Mouse (Mus musculus): ENCODE measurements around the gene Nectin1. TPM values are rescaled to one million over a fixed set of nuclear protein-coding genes. Genes with fewer than 3 reads are reported as not detected.

Nectin1 gene
- polyA plus RNA-seq, 1 experiment from 2014 or later = 1.0 TPM

- Histone ChIP-seq H3K36me3 (no peaks in the 10 kb centered on the region), H3K9ac (no peak overlapping the region), H3K27ac (no peak overlapping the region), H3K4me2 (no peak overlapping the region), H3K9me3 (replicated peaks) (no peaks in the 10 kb centered on the region), H3K4me3 (no peak overlapping the region), H3K4me1 (replicated peaks) (peaks cover 30% of the 10 kb centered on the region), H3K27me3 (0 out of 2 replicates have a peak, but pooled peaks cover 9% of the 10 kb centered on the region)
- no peak for ATAC-seq (replicated peaks; ENCODE audit: insufficient number of reproducible peaks, insufficient read depth, low FRiP score, low read depth)
- 71% methylated on average over 5 of the region's 5 CpGs for WGBS
Observed at GRCm38 (mm10) chr9:43754083-43754482, 10.3 kb downstream of the Nectin1 start.

GRCm38 (mm10) chr9:43754768-43755197, 11.0 kb downstream of the Nectin1 start:
- WGBS = 27% methylated on average over 9 of the region's 9 CpGs
- no peak overlapping the region for H3K9ac ChIP-seq
- peak; percentile 51; the same call in 1 of the 2 replicates for ATAC-seq (replicated peaks; ENCODE audit: insufficient number of reproducible peaks, insufficient read depth, low FRiP score, low read depth)
- H3K4me1 ChIP-seq (replicated peaks) = peaks cover 30% of the 10 kb centered on the region
- H3K4me2 ChIP-seq = peak overlapping the region; percentile 17
- H3K27me3 ChIP-seq = 0 out of 2 replicates have a peak, but pooled peaks cover 5% of the 10 kb centered on the region
- no peak overlapping the region for H3K27ac ChIP-seq
- no peaks in the 10 kb centered on the region for H3K9me3 ChIP-seq (replicated peaks)
- H3K4me3 ChIP-seq = no peak overlapping the region
- no peaks in the 10 kb centered on the region for H3K36me3 ChIP-seq

- H3K9ac ChIP-seq = no peak overlapping the region
- no peaks in the 10 kb centered on the region for H3K36me3 ChIP-seq
- ATAC-seq (replicated peaks; ENCODE audit: insufficient number of reproducible peaks, insufficient read depth, low FRiP score, low read depth) = no peak
- no peak overlapping the region for H3K4me2 ChIP-seq
- peaks cover 30% of the 10 kb centered on the region for H3K4me1 ChIP-seq (replicated peaks)
- no peaks in the 10 kb centered on the region for H3K9me3 ChIP-seq (replicated peaks)
- no peak overlapping the region for H3K27ac ChIP-seq
- H3K27me3 ChIP-seq = 0 out of 2 replicates have a peak, but pooled peaks cover 5% of the 10 kb centered on the region
- WGBS = 36% methylated on average over 4 of the region's 4 CpGs
- no peak overlapping the region for H3K4me3 ChIP-seq
Observed at GRCm38 (mm10) chr9:43755464-43755863, 11.7 kb downstream of the Nectin1 start.

GRCm38 (mm10) chr9:43755928-43756327, 12.1 kb downstream of the Nectin1 start:
- no peaks in the 10 kb centered on the region for H3K36me3 ChIP-seq
- 86% methylated on average over 2 of the region's 2 CpGs for WGBS
- no peak overlapping the region for H3K4me2 ChIP-seq
- no peak overlapping the region for H3K9ac ChIP-seq
- ATAC-seq (replicated peaks; ENCODE audit: insufficient number of reproducible peaks, insufficient read depth, low FRiP score, low read depth) = no peak
- 0 out of 2 replicates have a peak, but pooled peaks cover 4% of the 10 kb centered on the region for H3K27me3 ChIP-seq
- H3K4me3 ChIP-seq = no peak overlapping the region
- peaks cover 30% of the 10 kb centered on the region for H3K4me1 ChIP-seq (replicated peaks)
- H3K27ac ChIP-seq = no peak overlapping the region
- H3K9me3 ChIP-seq (replicated peaks) = no peaks in the 10 kb centered on the region

DNA sequence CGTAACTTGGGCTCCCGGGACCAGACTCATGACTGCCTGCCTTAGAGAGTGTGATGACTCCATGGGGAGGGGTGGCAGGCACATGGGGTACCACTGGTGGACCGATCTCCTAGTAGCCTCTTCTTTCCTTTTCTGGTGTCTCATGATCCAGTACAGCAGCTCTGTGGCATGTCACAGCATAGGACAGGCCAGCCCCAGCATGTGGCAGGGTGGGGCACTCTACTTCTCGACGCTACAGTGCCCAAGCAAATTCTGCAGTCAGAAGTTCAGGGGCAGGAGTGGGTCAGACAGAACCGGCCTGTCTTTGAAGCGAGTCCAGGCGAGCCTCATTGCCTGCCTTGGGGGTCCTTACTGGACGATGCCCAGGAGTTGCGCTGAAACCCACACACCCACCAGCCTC, 13.4 kb downstream of the Nectin1 start:
- Histone ChIP-seq H3K4me1 (replicated peaks) (peaks cover 32% of the 10 kb centered on the region), H3K9ac (no peak overlapping the region), H3K27ac (no peak overlapping the region), H3K4me2 (no peak overlapping the region), H3K27me3 (no peaks in the 10 kb centered on the region), H3K4me3 (no peak overlapping the region), H3K9me3 (replicated peaks) (no peaks in the 10 kb centered on the region), H3K36me3 (no peaks in the 10 kb centered on the region)
- 64% methylated on average over 10 of the region's 10 CpGs for WGBS
- no peak for ATAC-seq (replicated peaks; ENCODE audit: insufficient number of reproducible peaks, insufficient read depth, low FRiP score, low read depth)

DNA sequence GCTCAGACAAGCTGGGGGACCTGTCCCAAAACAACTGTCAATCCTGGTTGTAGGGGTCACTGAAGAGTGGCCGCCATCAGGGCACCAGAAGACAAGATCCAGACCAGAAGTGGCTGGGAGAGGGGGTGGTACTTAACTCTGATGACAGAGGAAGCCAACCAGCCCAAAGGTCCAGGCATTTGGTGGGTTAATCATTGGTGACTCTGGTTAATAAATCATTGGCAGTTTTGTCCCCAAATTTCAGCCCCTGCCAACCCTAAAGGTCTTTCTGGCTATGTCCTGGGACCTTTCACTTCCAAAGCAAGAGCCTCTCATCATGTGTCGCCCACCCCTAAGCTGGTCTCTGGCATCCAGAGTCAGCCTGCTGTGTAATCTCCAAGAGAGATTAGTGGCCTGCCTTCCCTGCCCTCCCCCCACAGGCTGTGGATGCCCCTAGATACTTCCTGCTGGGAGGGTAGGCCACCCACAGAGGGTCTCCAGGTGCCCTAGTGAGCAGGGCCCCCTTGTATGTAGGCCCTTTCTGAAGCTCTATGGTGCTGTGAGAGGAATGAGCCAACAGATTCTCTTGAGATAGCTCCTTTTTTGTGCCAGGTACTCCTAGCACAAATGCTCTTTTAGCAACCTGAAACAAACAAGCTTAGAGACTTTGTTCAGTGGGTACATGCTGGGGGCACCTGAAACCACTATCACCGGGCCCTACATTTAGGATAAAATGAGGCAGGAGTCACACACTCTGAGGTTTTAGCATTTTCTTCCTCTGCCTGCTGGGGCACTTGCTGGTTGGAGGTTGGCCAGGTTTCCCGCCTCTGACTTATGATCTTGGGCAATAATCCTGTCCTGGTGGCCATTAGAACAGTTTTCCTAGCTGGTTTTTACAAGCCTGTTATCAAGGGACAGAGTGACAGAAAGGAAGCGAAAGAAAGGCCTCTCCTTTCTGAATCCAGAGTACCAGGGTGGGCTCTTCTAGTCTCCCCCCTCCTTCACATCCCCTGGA, 14.5 kb downstream of the Nectin1 start:
- no peaks in the 10 kb centered on the region for H3K27me3 ChIP-seq
- no peak overlapping the region for H3K27ac ChIP-seq
- WGBS = 45% methylated on average over 5 of the region's 5 CpGs
- no peaks in the 10 kb centered on the region for H3K36me3 ChIP-seq
- H3K9ac ChIP-seq = no peak overlapping the region
- no peak for ATAC-seq (replicated peaks; ENCODE audit: insufficient number of reproducible peaks, insufficient read depth, low FRiP score, low read depth)
- H3K4me3 ChIP-seq = no peak overlapping the region
- peaks cover 32% of the 10 kb centered on the region for H3K4me1 ChIP-seq (replicated peaks)
- no peak overlapping the region for H3K4me2 ChIP-seq
- no peaks in the 10 kb centered on the region for H3K9me3 ChIP-seq (replicated peaks)

- no peak overlapping the region for H3K9ac ChIP-seq
- H3K9me3 ChIP-seq (replicated peaks) = no peaks in the 10 kb centered on the region
- no peaks in the 10 kb centered on the region for H3K36me3 ChIP-seq
- H3K4me2 ChIP-seq = no peak overlapping the region
- H3K4me3 ChIP-seq = no peak overlapping the region
- ATAC-seq (replicated peaks; ENCODE audit: insufficient number of reproducible peaks, insufficient read depth, low FRiP score, low read depth) = no peak
- peaks cover 23% of the 10 kb centered on the region for H3K4me1 ChIP-seq (replicated peaks)
- H3K27ac ChIP-seq = no peak overlapping the region
- no peaks in the 10 kb centered on the region for H3K27me3 ChIP-seq
- 79% methylated on average over 12 of the region's 12 CpGs for WGBS
Observed at GRCm38 (mm10) chr9:43760078-43760477, 16.3 kb downstream of the Nectin1 start.

- peaks cover 25% of the 10 kb centered on the region for H3K4me1 ChIP-seq (replicated peaks)
- H3K27me3 ChIP-seq = no peaks in the 10 kb centered on the region
- no peaks in the 10 kb centered on the region for H3K9me3 ChIP-seq (replicated peaks)
- ATAC-seq (replicated peaks; ENCODE audit: insufficient number of reproducible peaks, insufficient read depth, low FRiP score, low read depth) = no peak
- H3K9ac ChIP-seq = no peak overlapping the region
- no peak overlapping the region for H3K27ac ChIP-seq
- H3K4me3 ChIP-seq = no peak overlapping the region
- H3K36me3 ChIP-seq = no peaks in the 10 kb centered on the region
- 61% methylated on average over 5 of the region's 5 CpGs for WGBS
- H3K4me2 ChIP-seq = no peak overlapping the region
Observed at GRCm38 (mm10) chr9:43761181-43761820, 17.5 kb downstream of the Nectin1 start.

- ATAC-seq (replicated peaks; ENCODE audit: insufficient number of reproducible peaks, insufficient read depth, low FRiP score, low read depth) = no peak
- Histone ChIP-seq H3K9me3 (replicated peaks) (no peaks in the 10 kb centered on the region), H3K9ac (no peak overlapping the region), H3K4me1 (replicated peaks) (peaks cover 25% of the 10 kb centered on the region), H3K27ac (no peak overlapping the region), H3K4me3 (no peak overlapping the region), H3K4me2 (no peak overlapping the region), H3K27me3 (no peaks in the 10 kb centered on the region), H3K36me3 (no peaks in the 10 kb centered on the region)
- 74% methylated on average over 3 of the region's 3 CpGs for WGBS
Observed at GRCm38 (mm10) chr9:43761941-43762340, 18.2 kb downstream of the Nectin1 start.

GRCm38 (mm10) chr9:43765419-43766179, 21.8 kb downstream of the Nectin1 start:
- ATAC-seq (replicated peaks; ENCODE audit: insufficient number of reproducible peaks, insufficient read depth, low FRiP score, low read depth) = no peak
- Histone ChIP-seq H3K4me2 (no peak overlapping the region), H3K4me3 (no peak overlapping the region), H3K27me3 (no peaks in the 10 kb centered on the region), H3K9ac (no peak overlapping the region), H3K9me3 (replicated peaks) (no peaks in the 10 kb centered on the region), H3K36me3 (no peaks in the 10 kb centered on the region), H3K4me1 (replicated peaks) (peaks cover 6% of the 10 kb centered on the region; the same call in 1 of the 2 replicates), H3K27ac (no peak overlapping the region)
- WGBS = 48% methylated on average over 14 of the region's 14 CpGs

GRCm38 (mm10) chr9:43768779-43769178, 25.0 kb downstream of the Nectin1 start:
- no peaks in the 10 kb centered on the region for H3K36me3 ChIP-seq
- no peaks in the 10 kb centered on the region for H3K9me3 ChIP-seq (replicated peaks)
- H3K27ac ChIP-seq = no peak overlapping the region
- H3K4me3 ChIP-seq = no peak overlapping the region
- no peaks in the 10 kb centered on the region for H3K27me3 ChIP-seq
- no peak overlapping the region for H3K4me2 ChIP-seq
- H3K9ac ChIP-seq = no peak overlapping the region
- H3K4me1 ChIP-seq (replicated peaks) = peaks cover 4% of the 10 kb centered on the region; the same call in 1 of the 2 replicates
- ATAC-seq (replicated peaks; ENCODE audit: insufficient number of reproducible peaks, insufficient read depth, low FRiP score, low read depth) = no peak
- 28% methylated on average over 4 of the region's 4 CpGs for WGBS

Data from heart, embryonic 15.5 days (tissue).